12 mouse cellular contexts compared by ENCODE assay signal in the genomic region with DNA sequence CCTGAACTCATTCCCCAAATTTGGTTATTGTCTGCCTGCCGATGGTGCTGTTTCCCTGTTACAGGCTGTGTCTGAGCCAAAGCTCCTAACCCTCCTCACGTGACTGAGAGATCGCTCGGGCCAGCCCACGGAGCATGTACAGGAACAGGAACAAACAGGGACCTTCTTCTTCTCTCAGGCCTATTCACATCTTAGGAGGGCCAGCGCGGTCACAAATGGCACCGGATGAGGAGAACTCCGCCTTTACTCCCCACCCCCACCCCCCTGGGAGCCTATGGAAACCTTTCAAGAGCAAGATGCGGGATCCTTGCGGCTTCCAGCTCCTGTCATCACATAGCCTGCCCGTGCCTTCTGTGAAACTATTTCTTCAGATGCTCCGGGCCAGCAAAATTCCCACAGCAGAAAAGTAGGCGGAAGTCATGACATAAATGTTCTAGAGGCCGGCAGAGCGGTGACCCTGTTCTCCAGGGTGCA. TPM values are rescaled to one million over a fixed set of nuclear protein-coding genes. Genes with fewer than 3 reads are reported as not detected.
A peak's percentile ranks its signal among the peaks of the same experiment; 100 is the strongest.
DNase-seq lines count a peak whose midpoint lies in the region; ATAC-seq and TF ChIP-seq lines count a peak whose summit lies in the region.
"Had no signal": no experiment of that assay in that cellular context is flagged by ENCODE, and none has a peak within 500 bp of the region (broad histone marks: within the 10 kb centered on the region; RNA-seq: fewer than 3 reads in every experiment).

No protein-coding gene starts in this region.

- TF ChIP-seq CTCF in left cerebral cortex, adult 2 months (IDR thresholded peaks at IDR 0.05) = no peak

- no peaks in the 10 kb centered on the region for H3K36me3 ChIP-seq in midbrain, embryonic 14.5 days (ENCODE audit: control insufficient read depth, insufficient read depth, low read length)
- H3K36me3 ChIP-seq: liver, embryonic 15.5 days had no signal

- DNase-seq in cerebellum, adult 11 months = no peak
- peak; percentile 6 for DNase-seq in lung, postnatal 25 days (ENCODE audit: low spot score)
- DNase-seq in lung, postnatal 36 days = no peak
- DNase-seq in heart, adult 8-10 months (ENCODE audit: low spot score) = peak; percentile 56
- DNase-seq in left cerebral cortex, adult 2 months (ENCODE audit: extremely low spot score in 1 of 2, low spot score in 2 of 2) = no peak
- DNase-seq in spleen, adult 18-20 months = no peak
- no peak for DNase-seq in midbrain, embryonic 14.5 days
- DNase-seq: kidney, adult 8-10 months had no signal

- H3K9ac ChIP-seq in midbrain, embryonic 14.5 days (replicated peaks; ENCODE audit: low read length) = no peak overlapping the region
- H3K9ac ChIP-seq: liver, embryonic 15.5 days had no signal

- no peak overlapping the region for H3K27ac ChIP-seq in left cerebral cortex, adult 2 months
- no peak overlapping the region for H3K27ac ChIP-seq in midbrain, embryonic 14.5 days (replicated peaks; ENCODE audit: low read depth, low read length)
- H3K27ac ChIP-seq: liver, embryonic 15.5 days had no signal

- no peaks in the 10 kb centered on the region for H3K27me3 ChIP-seq in midbrain, embryonic 14.5 days (ENCODE audit: control insufficient read depth, insufficient read depth, low read length)
- H3K27me3 ChIP-seq: liver, embryonic 15.5 days had no signal

- no peak overlapping the region for H3K4me3 ChIP-seq in left cerebral cortex, adult 2 months
- no peak overlapping the region for H3K4me3 ChIP-seq in midbrain, embryonic 14.5 days (replicated peaks; ENCODE audit: low read depth, low read length)
- H3K4me3 ChIP-seq: liver, embryonic 15.5 days had no signal

- WGBS in midbrain, embryonic 14.5 days = 86% methylated on average over 16 of the region's 16 CpGs

- H3K4me1 ChIP-seq in midbrain, embryonic 14.5 days (ENCODE audit: control insufficient read depth, insufficient read depth, low read length) = no peaks in the 10 kb centered on the region
- H3K4me1 ChIP-seq: liver, embryonic 15.5 days had no signal

- intact Hi-C loops in left cerebral cortex, adult 2 months (cut with DNase I) = no loop called here

- H3K4me2 ChIP-seq in midbrain, embryonic 14.5 days (ENCODE audit: low read length) = no peak overlapping the region
- H3K4me2 ChIP-seq: liver, embryonic 15.5 days had no signal

- ATAC-seq in cerebellum, adult (ENCODE audit: insufficient number of reproducible peaks, low FRiP score, low TSS enrichment) = peak; percentile 80
- ATAC-seq in midbrain, embryonic 14.5 days (ENCODE audit: low FRiP score, low TSS enrichment) = no peak

- no peaks in the 10 kb centered on the region for H3K9me3 ChIP-seq in midbrain, embryonic 14.5 days (ENCODE audit: control insufficient read depth, low read length)
- H3K9me3 ChIP-seq: liver, embryonic 15.5 days had no signal

RNA-seq across cellular contexts. Expression of a gene that starts 44.6 kb away (rescaled TPM):
- total RNA-seq in heart, adult 8-10 months (2022) = not detected
- not detected for total RNA-seq in left cerebral cortex, adult 2 months (2021)
- 0.25 TPM in 1 of 2 replicates, not detected in the other for polyA plus RNA-seq in midbrain, embryonic 14.5 days (2014; fragmentation: Nextera tagmentation; extraction: Ambion mirVana)
- total RNA-seq: granulocyte monocyte progenitor cell, adult 5-6 weeks; layer of hippocampus, postnatal 25 days had no signal

Comparison
In these comparisons a context has a peak if more than half of its experiments do, and no peak if none do; other contexts are left out.
1. DNase-seq: peak in lung, postnatal 25 days (single experiment) and heart, adult 8-10 months (single experiment); none in cerebellum, adult 11 months (single experiment), lung, postnatal 36 days (single experiment), left cerebral cortex, adult 2 months (0 of 2), spleen, adult 18-20 months (0 of 2) and midbrain, embryonic 14.5 days (single experiment).